Mouse (Mus musculus) testis, adult 2 months (tissue): ENCODE measurements around the gene Gm20721. TPM values are rescaled to one million over a fixed set of nuclear protein-coding genes. Genes with fewer than 3 reads are reported as not detected.

Experiments
- H3K27ac ChIP-seq: fragments of 200-500 bp; 2 replicates; pipeline ENCODE4 v1.5.1; 2012; ENCODE audit warnings: low read depth, low read length; ENCODE audit not compliant: control insufficient read depth, insufficient read depth
- H3K27me3 ChIP-seq: fragments of 200-500 bp; 2 replicates; pipeline ENCODE4 v1.6.1; 2012; ENCODE audit warnings: mild to moderate bottlenecking, low read length, moderate library complexity; ENCODE audit not compliant: control insufficient read depth, insufficient read depth
- H3K36me3 ChIP-seq: fragments of 200-500 bp; 2 replicates; pipeline ENCODE4 v1.6.1; 2012; ENCODE audit warnings: mild to moderate bottlenecking, low read length; ENCODE audit not compliant: control insufficient read depth, insufficient read depth
- H3K4me1 ChIP-seq: fragments of 200-500 bp; 2 replicates; pipeline ENCODE4 v1.6.1; 2012; ENCODE audit warnings: low read length; ENCODE audit not compliant: control insufficient read depth, insufficient read depth
- H3K4me3 ChIP-seq: fragments of 200-500 bp; 2 replicates; pipeline ENCODE4 v1.5.1; 2012; ENCODE audit warnings: low read depth, mild to moderate bottlenecking, low read length, moderate library complexity, mixed read lengths; ENCODE audit not compliant: control insufficient read depth
- CTCF ChIP-seq: fragments of 200-500 bp; IDR thresholded peaks from 2 replicates; pipeline ENCODE4 v1.5.1; 2012; ENCODE audit warnings: low read depth, mild to moderate bottlenecking, inconsistent platforms, low read length, moderate library complexity; ENCODE audit not compliant: control insufficient read depth, insufficient read depth, insufficient replicate concordance
- POLR2A ChIP-seq: fragments of 200-500 bp; IDR thresholded peaks from 2 replicates; pipeline ENCODE4 v1.6.1; 2012; ENCODE audit warnings: low read depth, mild to moderate bottlenecking, inconsistent platforms, low read length, moderate library complexity; ENCODE audit not compliant: control insufficient read depth
- polyA plus RNA-seq: library from polyadenylated mRNA; depleted of rRNA; stranded (reverse); fragments of >200 nt; gene quantifications from 2 replicates; pipeline ENCODE4 v1.2.3, GENCODE M21; 2012

Gene Gm20721
- polyA plus RNA-seq, 1 experiment, result not detected

GRCm38 (mm10) chr2:174294457-174294856 lies 52.1 kb downstream of the Gm20721 start:
- Histone ChIP-seq H3K36me3 (no peaks in the 10 kb centered on the region; the same call in 1 of the 2 replicates), H3K27me3 (no peaks in the 10 kb centered on the region; the same call in 1 of the 2 replicates), H3K27ac (peak overlapping the region; percentile 94), H3K4me3 (peak overlapping the region; percentile 91), H3K4me1 (peaks cover 22% of the 10 kb centered on the region)
- TF ChIP-seq CTCF (no peak), POLR2A (no peak)

DNA sequence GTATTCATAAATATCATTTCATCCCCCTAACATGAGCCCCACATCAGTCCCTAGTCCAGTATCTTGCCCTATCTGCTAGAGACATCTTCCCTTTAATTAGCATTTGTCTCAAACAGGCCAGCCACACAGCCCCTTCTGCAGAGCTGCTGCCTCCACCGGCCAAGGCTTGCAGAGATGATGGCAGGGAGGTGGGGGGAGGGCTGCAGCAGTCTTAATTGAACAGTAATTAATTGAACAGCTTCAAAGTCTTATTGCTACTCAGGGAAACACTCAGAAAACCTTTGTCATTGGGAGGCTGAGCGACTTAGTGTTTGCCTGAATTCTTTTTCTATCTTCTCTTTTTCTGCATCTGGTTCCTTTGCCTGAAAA lies 54.9 kb downstream of the Gm20721 start:
- peaks cover 14% of the 10 kb centered on the region for H3K4me1 ChIP-seq
- H3K27ac ChIP-seq, result no peak overlapping the region
- H3K27me3 ChIP-seq, result no peaks in the 10 kb centered on the region
- no peak overlapping the region for H3K4me3 ChIP-seq
- TF ChIP-seq CTCF (no peak), POLR2A (no peak)
- H3K36me3 ChIP-seq, result no peaks in the 10 kb centered on the region; the same call in 1 of the 2 replicates

DNA sequence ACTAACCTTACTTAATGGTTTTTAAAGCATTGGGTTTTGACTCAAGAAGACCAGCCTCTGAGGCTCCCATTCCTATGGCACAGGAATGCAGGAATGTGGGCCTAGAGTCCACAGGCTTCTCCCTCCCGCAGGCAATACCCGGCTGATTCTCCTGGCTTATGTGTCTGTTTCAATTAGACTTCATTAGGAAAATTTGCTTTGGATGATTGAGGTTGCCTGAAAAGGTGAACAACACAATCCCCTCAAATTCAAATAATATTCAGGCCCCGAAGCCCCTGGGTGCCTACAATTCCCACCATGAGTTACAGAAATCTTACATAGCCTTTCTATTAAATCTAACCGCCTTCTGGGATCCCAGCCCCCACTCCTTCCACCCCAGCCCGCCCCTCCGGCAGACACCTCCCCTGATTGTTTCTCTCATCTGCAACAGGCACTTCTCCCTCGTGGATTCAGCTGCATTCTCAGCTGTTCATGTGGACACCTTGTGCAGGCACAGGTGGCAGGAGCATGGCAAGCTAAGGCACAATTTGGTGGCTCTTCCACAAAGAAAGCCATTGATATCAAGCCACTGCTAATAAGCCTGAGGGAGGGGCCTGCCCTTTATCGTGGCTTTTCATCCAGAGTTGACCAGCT lies 55.4 kb downstream of the Gm20721 start:
- Histone ChIP-seq H3K4me1 (peaks cover 13% of the 10 kb centered on the region), H3K4me3 (no peak overlapping the region), H3K36me3 (no peaks in the 10 kb centered on the region; the same call in 1 of the 2 replicates), H3K27ac (no peak overlapping the region), H3K27me3 (no peaks in the 10 kb centered on the region)
- TF ChIP-seq POLR2A, result no peak
- TF ChIP-seq CTCF, result no peak

GRCm38 (mm10) chr2:174288673-174289430 lies 57.7 kb downstream of the Gm20721 start:
- H3K27ac ChIP-seq, result no peak overlapping the region
- TF ChIP-seq POLR2A, result no peak
- TF ChIP-seq CTCF, result no peak
- peaks cover 26% of the 10 kb centered on the region for H3K4me1 ChIP-seq
- no peaks in the 10 kb centered on the region; the same call in 1 of the 2 replicates for H3K36me3 ChIP-seq
- H3K4me3 ChIP-seq, result no peak overlapping the region
- no peaks in the 10 kb centered on the region for H3K27me3 ChIP-seq

- Histone ChIP-seq H3K36me3 (no peaks in the 10 kb centered on the region; the same call in 1 of the 2 replicates), H3K27ac (no peak overlapping the region), H3K4me3 (no peak overlapping the region), H3K4me1 (peaks cover 27% of the 10 kb centered on the region), H3K27me3 (no peaks in the 10 kb centered on the region)
- TF ChIP-seq CTCF (no peak), POLR2A (no peak)
Measured at GRCm38 (mm10) chr2:174287921-174288320, 58.6 kb downstream of the Gm20721 start.

- Histone ChIP-seq H3K27ac (no peak overlapping the region), H3K4me1 (peaks cover 27% of the 10 kb centered on the region), H3K27me3 (no peaks in the 10 kb centered on the region), H3K36me3 (no peaks in the 10 kb centered on the region; the same call in 1 of the 2 replicates), H3K4me3 (no peak overlapping the region)
- TF ChIP-seq CTCF, result no peak
- TF ChIP-seq POLR2A, result no peak
Measured at GRCm38 (mm10) chr2:174285921-174286470, 60.5 kb downstream of the Gm20721 start.

- Histone ChIP-seq H3K27ac (no peak overlapping the region), H3K36me3 (no peaks in the 10 kb centered on the region; the same call in 1 of the 2 replicates)
Measured at GRCm38 (mm10) chr2:174284807-174285457, 61.6 kb downstream of the Gm20721 start.

More at GRCm38 (mm10) chr2:174284807-174285457, 61.6 kb downstream of the Gm20721 start:
- H3K4me1 ChIP-seq, result peaks cover 27% of the 10 kb centered on the region
- peak overlapping the region; percentile 20 for H3K4me3 ChIP-seq
- no peaks in the 10 kb centered on the region for H3K27me3 ChIP-seq
- no peak for TF ChIP-seq POLR2A
- TF ChIP-seq CTCF, result no peak
